Mouse (Mus musculus) MEL (cell line): ENCODE results near the gene Vpreb1. TPM values are rescaled to one million over a fixed set of nuclear protein-coding genes. Genes with fewer than 3 reads are reported as not detected.
A peak's percentile ranks its signal among the peaks of the same experiment; 100 is the strongest.

Experiments
- DNase-seq: peaks from one replicate; pipeline ENCODE4 v3.0.0; 2011; ENCODE audit warnings: low read depth, low spot score
- H3K27ac ChIP-seq: 2 replicates; pipeline ENCODE4 v1.5.1; 2012; ENCODE audit warnings: low read depth, mild to moderate bottlenecking, control low read depth, low read length, moderate library complexity; ENCODE audit not compliant: control insufficient read depth
- H3K27me3 ChIP-seq, 2 experiments: fragments of 150-350 bp in 1 of 2; sonication (generic) in 1 of 2; 2 replicates each; pipeline ENCODE4 v1.6.1; 2012; ENCODE audit warnings: low read length in 2 of 2, mild to moderate bottlenecking in 2 of 2, improper control_type of control experiment in 1 of 2, moderate library complexity in 1 of 2; ENCODE audit not compliant: insufficient read depth in 2 of 2, control insufficient read depth in 1 of 2
- H3K36me3 ChIP-seq, 2 experiments: 2 replicates each; pipeline ENCODE4 v1.6.1; 2012 to 2014; ENCODE audit warnings: low read length in 2 of 2, improper control_type of control experiment in 1 of 2, inconsistent platforms in 1 of 2, mild to moderate bottlenecking in 1 of 2; ENCODE audit not compliant: insufficient read depth in 2 of 2, control insufficient read depth in 1 of 2
- H3K4me1 ChIP-seq, 2 experiments: fragments of 150-350 bp in 1 of 2; sonication (generic) in 1 of 2; 2 replicates each; pipeline ENCODE4 v1.6.1; 2012; ENCODE audit warnings: low read length in 2 of 2, improper control_type of control experiment in 1 of 2, mild to moderate bottlenecking in 1 of 2; ENCODE audit not compliant: insufficient read depth in 2 of 2, control insufficient read depth in 1 of 2
- H3K4me3 ChIP-seq, 2 experiments: fragments of 150-350 bp in 1 of 2; sonication (generic) in 1 of 2; 2 replicates each; pipeline ENCODE4 v1.5.1; 2012; ENCODE audit warnings: low read depth in 2 of 2, low read length in 2 of 2, mild to moderate bottlenecking in 2 of 2, moderate library complexity in 2 of 2, control low read depth in 1 of 2, improper control_type of control experiment in 1 of 2; ENCODE audit not compliant: control insufficient read depth in 1 of 2, insufficient read depth in 1 of 2
- H3K79me2 ChIP-seq: 2 replicates; pipeline ENCODE4 v1.6.1; 2012; ENCODE audit warnings: mild to moderate bottlenecking, low read length, moderate library complexity; ENCODE audit not compliant: control insufficient read depth, poor library complexity, insufficient read depth
- H3K9ac ChIP-seq: 2 replicates; pipeline ENCODE4 v1.6.1; 2012; ENCODE audit warnings: low read depth, mild to moderate bottlenecking, control low read depth, low read length, moderate library complexity; ENCODE audit not compliant: control insufficient read depth, poor library complexity, severe bottlenecking
- H3K9me3 ChIP-seq: fragments of 150-350 bp; sonication (generic); replicated peaks from 2 replicates; pipeline ENCODE4 v1.6.1; 2012; ENCODE audit warnings: mild to moderate bottlenecking, low read length, improper control_type of control experiment, moderate library complexity; ENCODE audit not compliant: insufficient read depth
- BHLHE40 ChIP-seq: IDR thresholded peaks from 2 replicates; pipeline ENCODE4 v1.6.1; 2012; ENCODE audit warnings: low read depth, mild to moderate bottlenecking, inconsistent platforms, low read length, improper control_type of control experiment, borderline replicate concordance
- CHD1 ChIP-seq: IDR thresholded peaks from 2 replicates; pipeline ENCODE4 v1.6.1; 2012; ENCODE audit warnings: low read depth, mild to moderate bottlenecking, inconsistent platforms, low read length, improper control_type of control experiment
- CHD2 ChIP-seq: IDR thresholded peaks from 2 replicates; pipeline ENCODE4 v1.6.1; 2011; ENCODE audit warnings: low read length, improper control_type of control experiment
- CTCF ChIP-seq, 3 experiments: IDR thresholded peaks in 2 of 3; conservative IDR thresholded peaks in 1 of 3; 2 replicates each; pipeline ENCODE4 v1.5.1; 2011 to 2012; ENCODE audit warnings: low read length in 3 of 3, low read depth in 2 of 3, mild to moderate bottlenecking in 2 of 3, improper control_type of control experiment in 1 of 3, inconsistent platforms in 1 of 3, mixed read lengths in 1 of 3, moderate library complexity in 1 of 3; ENCODE audit not compliant: control insufficient read depth in 1 of 3, insufficient read depth in 1 of 3, poor library complexity in 1 of 3, severe bottlenecking in 1 of 3
- E2F4 ChIP-seq: IDR thresholded peaks from 2 replicates; pipeline ENCODE4 v1.6.1; 2011; ENCODE audit warnings: low read depth, low read length, improper control_type of control experiment, borderline replicate concordance
- EP300 ChIP-seq, 2 experiments: IDR thresholded peaks; 2 replicates each; pipeline ENCODE4 v1.6.1; 2011; ENCODE audit warnings: improper control_type of control experiment in 2 of 2, low read length in 2 of 2, low read depth in 1 of 2, mild to moderate bottlenecking in 1 of 2
- ETS1 ChIP-seq: IDR thresholded peaks from 2 replicates; pipeline ENCODE4 v1.6.1; 2012; ENCODE audit warnings: low read depth, mild to moderate bottlenecking, inconsistent platforms, low read length, improper control_type of control experiment, moderate library complexity
- GABPA ChIP-seq: IDR thresholded peaks from 2 replicates; pipeline ENCODE4 v1.6.1; 2012; ENCODE audit warnings: low read depth, mild to moderate bottlenecking, inconsistent platforms, low read length, improper control_type of control experiment, moderate library complexity
- GATA1 ChIP-seq: IDR thresholded peaks from 2 replicates; pipeline ENCODE4 v1.6.1; 2011; ENCODE audit warnings: low read depth, low read length, improper control_type of control experiment
- HCFC1 ChIP-seq: IDR thresholded peaks from 2 replicates; pipeline ENCODE4 v1.6.1; 2012; ENCODE audit warnings: low read depth, mild to moderate bottlenecking, inconsistent platforms, low read length, improper control_type of control experiment, moderate library complexity
- KAT2A ChIP-seq: conservative IDR thresholded peaks from 2 replicates; pipeline ENCODE4 v1.6.1; 2012; ENCODE audit warnings: low read depth, low read length, improper control_type of control experiment, inconsistent platforms
- MAX ChIP-seq: IDR thresholded peaks from 2 replicates; pipeline ENCODE4 v1.6.1; 2011; ENCODE audit warnings: low read length, improper control_type of control experiment
- MAZ ChIP-seq: IDR thresholded peaks from 2 replicates; pipeline ENCODE4 v1.6.1; 2012; ENCODE audit warnings: low read depth, mild to moderate bottlenecking, inconsistent platforms, low read length, improper control_type of control experiment
- MEF2A ChIP-seq: IDR thresholded peaks from 2 replicates; pipeline ENCODE4 v1.6.1; 2014; ENCODE audit warnings: low read depth, mild to moderate bottlenecking, inconsistent platforms, low read length, improper control_type of control experiment; ENCODE audit not compliant: poor library complexity, insufficient replicate concordance, severe bottlenecking; ENCODE audit errors: extremely low read depth
- MXI1 ChIP-seq: IDR thresholded peaks from 2 replicates; pipeline ENCODE4 v1.6.1; 2011; ENCODE audit warnings: mild to moderate bottlenecking, low read depth, low read length, improper control_type of control experiment
- MYC ChIP-seq: IDR thresholded peaks from 2 replicates; pipeline ENCODE4 v1.6.1; 2011; ENCODE audit warnings: low read depth, mild to moderate bottlenecking, low read length, improper control_type of control experiment, moderate library complexity
- NELFE ChIP-seq: IDR thresholded peaks from 2 replicates; pipeline ENCODE4 v1.6.1; 2011; ENCODE audit warnings: low read depth, low read length, improper control_type of control experiment
- NRF1 ChIP-seq: IDR thresholded peaks from 2 replicates; pipeline ENCODE4 v1.6.1; 2014; ENCODE audit warnings: low read depth, mild to moderate bottlenecking, inconsistent platforms, low read length, improper control_type of control experiment, moderate library complexity; ENCODE audit not compliant: poor library complexity, insufficient read depth, severe bottlenecking
- POLR2AphosphoS5 ChIP-seq: IDR thresholded peaks from 2 replicates; pipeline ENCODE4 v1.6.1; 2012; ENCODE audit warnings: low read depth, borderline replicate concordance, mild to moderate bottlenecking, inconsistent platforms, low read length, moderate library complexity, mixed read lengths
- RAD21 ChIP-seq: IDR thresholded peaks from 2 replicates; pipeline ENCODE4 v1.6.1; 2011; ENCODE audit warnings: mild to moderate bottlenecking, low read depth, low read length, improper control_type of control experiment
- RCOR1 ChIP-seq: IDR thresholded peaks from 2 replicates; pipeline ENCODE4 v1.6.1; 2012; ENCODE audit warnings: low read depth, mild to moderate bottlenecking, inconsistent platforms, low read length, improper control_type of control experiment
- SIN3A ChIP-seq: IDR thresholded peaks from 2 replicates; pipeline ENCODE4 v1.6.1; 2012; ENCODE audit warnings: low read length, improper control_type of control experiment, inconsistent platforms
- SMC3 ChIP-seq: IDR thresholded peaks from 2 replicates; pipeline ENCODE4 v1.6.1; 2011; ENCODE audit warnings: low read depth, low read length, improper control_type of control experiment
- UBTF ChIP-seq: IDR thresholded peaks from 2 replicates; pipeline ENCODE4 v1.6.1; 2012; ENCODE audit warnings: low read depth, mild to moderate bottlenecking, inconsistent platforms, low read length, improper control_type of control experiment, moderate library complexity, borderline replicate concordance; ENCODE audit not compliant: insufficient read depth
- USF1 ChIP-seq: IDR thresholded peaks from 2 replicates; pipeline ENCODE4 v1.6.1; 2014; ENCODE audit warnings: low read depth, mild to moderate bottlenecking, inconsistent platforms, low read length, improper control_type of control experiment, moderate library complexity
- USF2 ChIP-seq, 2 experiments: IDR thresholded peaks; 2 replicates each; pipeline ENCODE4 v1.6.1; 2011 to 2012; ENCODE audit warnings: improper control_type of control experiment in 2 of 2, low read length in 2 of 2, borderline replicate concordance in 1 of 2, inconsistent platforms in 1 of 2, low read depth in 1 of 2, mild to moderate bottlenecking in 1 of 2; ENCODE audit not compliant: insufficient read depth in 1 of 2
- ZC3H11A ChIP-seq: IDR thresholded peaks from 2 replicates; pipeline ENCODE4 v1.6.1; 2012; ENCODE audit warnings: low read depth, mild to moderate bottlenecking, inconsistent platforms, low read length, improper control_type of control experiment
- ZNF384 ChIP-seq: IDR thresholded peaks from 2 replicates; pipeline ENCODE4 v1.6.1; 2012; ENCODE audit warnings: low read depth, mild to moderate bottlenecking, inconsistent platforms, low read length, improper control_type of control experiment
- polyA plus RNA-seq, 2 experiments: library from polyadenylated mRNA; stranded (reverse) in 1 of 2; unstranded in 1 of 2; fragments of >175 nt in 1 of 2; fragments of >200 nt in 1 of 2; gene quantifications; 2 replicates each; pipeline versions ENCODE4 v1.2.1 to v1.2.4; 2012; ENCODE audit warnings: low replicate concordance in 2 of 2, low read depth in 1 of 2; ENCODE audit not compliant: insufficient read length in 2 of 2, insufficient read depth in 1 of 2, missing spikeins in 1 of 2
- total RNA-seq: library from RNA; depleted of rRNA; stranded (reverse); fragments of 300-350 nt; gene quantifications from 2 replicates; pipeline ENCODE4 v1.2.3, GENCODE M21; 2012

Vpreb1 gene
- total and polyA plus RNA-seq, 3 experiments, result 0.33 TPM; not detected in 2

GRCm38 (mm10) chr16:16897056-16897584 is 26.5 kb upstream of the Vpreb1 start:
- Histone ChIP-seq H3K4me1 (peaks cover 0 to 7% of the 10 kb centered on the region in 2 experiments; a peak in 2 of 4 replicates), H3K79me2 (peaks cover 6% of the 10 kb centered on the region), H3K4me3 (peak overlapping the region; percentile 74 to 83), H3K36me3 (peaks cover 0 to 5% of the 10 kb centered on the region in 2 experiments; a peak in 2 of 4 replicates), H3K27ac (no peak overlapping the region), H3K9me3 (no peaks in the 10 kb centered on the region), H3K9ac (peak overlapping the region; percentile 72), H3K27me3 (no peaks in the 10 kb centered on the region)
- no peak for DNase-seq
- TF ChIP-seq MAX (no peak), MXI1 (no peak), UBTF (no peak), MYC (no peak), E2F4 (no peak)

DNA sequence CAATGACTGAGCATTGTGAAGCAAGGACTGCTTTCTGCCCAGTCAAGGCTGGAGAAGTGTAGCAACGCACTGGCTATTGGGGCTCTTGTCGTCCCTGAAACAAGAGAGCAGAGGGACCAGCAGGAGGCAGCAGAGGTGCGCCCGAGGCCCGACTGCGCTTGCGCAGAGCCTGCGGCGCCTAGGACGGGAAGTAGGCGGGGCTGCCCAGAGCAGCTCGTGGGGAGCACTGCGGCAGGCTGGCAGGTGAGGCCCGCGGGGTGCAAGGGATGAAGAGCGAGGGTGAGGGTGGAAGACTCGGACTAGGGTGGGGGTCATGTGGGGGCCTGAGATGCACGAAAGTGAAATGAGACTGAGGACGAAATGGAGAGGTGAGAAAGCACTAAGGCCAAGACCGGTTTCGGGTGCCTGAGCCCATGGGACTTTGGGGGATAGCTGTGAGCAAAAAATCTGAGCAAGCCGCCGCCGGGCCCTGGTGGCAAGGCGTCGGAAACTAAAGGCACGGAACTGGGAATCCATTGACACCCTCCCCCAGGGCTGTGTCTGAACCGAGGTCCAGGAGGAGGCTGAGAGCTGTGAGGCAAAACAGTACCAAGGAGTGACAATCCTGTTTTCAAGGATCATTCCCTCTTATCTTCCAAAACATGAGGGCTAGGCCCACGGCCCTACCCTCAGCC is 25.9 kb upstream of the Vpreb1 start, which contains the start of gene Ppm1f:
Gene Ppm1f, plus strand, starts transcription at position 88 of the 674 bp plus-strand sequence.
- Histone ChIP-seq H3K4me1 (peaks cover 0 to 7% of the 10 kb centered on the region in 2 experiments; a peak in 2 of 4 replicates), H3K9me3 (no peaks in the 10 kb centered on the region), H3K79me2 (peaks cover 6% of the 10 kb centered on the region), H3K4me3 (peak within 1 kb of the TSS; percentile 74 to 83), H3K9ac (peak within 1 kb of the TSS; percentile 72), H3K27ac (0 out of 2 replicates have a peak within 1 kb of the TSS, but pooled peaks have one; percentile 12), H3K36me3 (peaks cover 0 to 5% of the 10 kb centered on the region in 2 experiments; a peak in 3 of 4 replicates), H3K27me3 (no peaks in the 10 kb centered on the region)
- peak; percentile 96 for DNase-seq
- TF ChIP-seq KAT2A (no peak), MAZ (no peak; the same call in 1 of the 2 replicates), BHLHE40 (no peak), POLR2AphosphoS5 (no peak), RCOR1 (no peak), MEF2A (no peak), EP300 (IDR thresholded peaks at IDR 0.05; ENCODE audit: low read depth in 1 of 2, low read length in 2 of 2) (no peak), MXI1 (peak; percentile 89), HCFC1 (peak; percentile 71), CHD2 (no peak), SIN3A (peak; percentile 73), RAD21 (peak; percentile 47), UBTF (no peak), MYC (no peak), ETS1 (no peak), NRF1 (peak; percentile 94), USF2 (IDR thresholded peaks at IDR 0.05; ENCODE audit: borderline replicate concordance in 1 of 2, insufficient read depth in 1 of 2, low read depth in 1 of 2, low read length in 2 of 2) (no peak), SMC3 (peak; percentile 83), ZNF384 (no peak), GABPA (no peak), CHD1 (no peak), ZC3H11A (no peak), NELFE (peak; percentile 83), USF1 (no peak), CTCF (IDR thresholded peaks at IDR 0.05 in 2 of 3, conservative IDR thresholded peaks at IDR 0.05 in 1 of 3; ENCODE audit: control insufficient read depth in 1 of 3, insufficient read depth in 1 of 3, low read depth in 2 of 3, low read length in 3 of 3, poor library complexity in 1 of 3, severe bottlenecking in 1 of 3) (peak; percentile 79 to 91 (median 91)), GATA1 (no peak), E2F4 (no peak)
